Mouse (Mus musculus) G1E (cell line): ENCODE measurements around the gene Gdf11.

Experiments
- CTCF ChIP-seq: IDR thresholded peaks from 2 replicates; pipeline ENCODE4 v1.5.1; 2012; ENCODE audit warnings: low read depth, low read length, inconsistent platforms, mixed read lengths
- GATA1 ChIP-seq: IDR thresholded peaks from 2 replicates; pipeline ENCODE4 v1.6.1; 2012; ENCODE audit warnings: borderline replicate concordance, low read length, inconsistent platforms, mixed read lengths
- POLR2AphosphoS5 ChIP-seq: IDR thresholded peaks from 2 replicates; pipeline ENCODE4 v1.6.1; 2012; ENCODE audit warnings: low read depth, low read length, inconsistent platforms; ENCODE audit not compliant: insufficient replicate concordance
- TAL1 ChIP-seq: conservative IDR thresholded peaks from 2 replicates; pipeline ENCODE4 v1.6.1; 2012; ENCODE audit warnings: low read depth, low read length, inconsistent platforms, mixed read lengths

- TF ChIP-seq GATA1, result no peak
- TF ChIP-seq CTCF, result no peak
- TF ChIP-seq POLR2AphosphoS5, result no peak
- no peak for TF ChIP-seq TAL1
These were observed 9.5 kb downstream of the Gdf11 start for GRCm38 (mm10) chr10:128882067-128882466.
